Mouse (Mus musculus) kidney, adult 2 months (tissue): ENCODE data around the gene Enpp1. TPM values are rescaled to one million over a fixed set of nuclear protein-coding genes. Genes with fewer than 3 reads are reported as not detected.

ENCODE experiments used
- DNase-seq: peaks from one replicate; pipeline ENCODE4 v3.0.0; 2021
- H3K27ac ChIP-seq: fragments of 200-500 bp; 2 replicates; pipeline ENCODE4 v1.5.1; 2012; ENCODE audit warnings: low read depth, low read length, control low read depth, inconsistent platforms; ENCODE audit not compliant: insufficient read depth
- H3K27me3 ChIP-seq: fragments of 200-500 bp; replicated peaks from 2 replicates; pipeline ENCODE4 v1.6.1; 2012; ENCODE audit warnings: mild to moderate bottlenecking, moderate library complexity, low read length, inconsistent platforms; ENCODE audit not compliant: control insufficient read depth, insufficient read depth
- H3K36me3 ChIP-seq: fragments of 200-500 bp; 2 replicates; pipeline ENCODE4 v1.6.1; 2012; ENCODE audit warnings: mild to moderate bottlenecking, moderate library complexity, low read length, inconsistent platforms; ENCODE audit not compliant: control insufficient read depth, insufficient read depth
- H3K4me1 ChIP-seq: fragments of 200-500 bp; 2 replicates; pipeline ENCODE4 v1.6.1; 2011; ENCODE audit warnings: low read length; ENCODE audit not compliant: control insufficient read depth, insufficient read depth
- H3K4me3 ChIP-seq: fragments of 200-500 bp; 2 replicates; pipeline ENCODE4 v1.5.1; 2011; ENCODE audit warnings: mild to moderate bottlenecking, low read depth, low read length, control low read depth; ENCODE audit not compliant: insufficient read depth
- CTCF ChIP-seq: fragments of 200-500 bp; conservative IDR thresholded peaks from 2 replicates; pipeline ENCODE4 v1.5.1; 2011; ENCODE audit warnings: low read depth, mild to moderate bottlenecking, control low read depth, low read length, moderate library complexity, mixed read lengths; ENCODE audit not compliant: insufficient read depth, insufficient read length
- POLR2A ChIP-seq: fragments of 200-500 bp; IDR thresholded peaks from one replicate; pipeline ENCODE4 v1.6.1; 2011; ENCODE audit warnings: low read depth, low read length, control low read depth
- WGBS: fragments of 180-500 bp; shearing (Covaris S2); methylation state at CpG from one replicate; pipeline ENCODE4 v1.1.7; 2018; 5-methylcytosine and 5-hydroxymethylcytosine counted together
- polyA plus RNA-seq: library from polyadenylated mRNA; depleted of rRNA; stranded (reverse); fragments of >200 nt; gene quantifications from 2 replicates; pipeline ENCODE4 v1.2.3, GENCODE M21; 2012

Enpp1 gene
- polyA plus RNA-seq, 1 experiment, result 8.5 TPM

DNA sequence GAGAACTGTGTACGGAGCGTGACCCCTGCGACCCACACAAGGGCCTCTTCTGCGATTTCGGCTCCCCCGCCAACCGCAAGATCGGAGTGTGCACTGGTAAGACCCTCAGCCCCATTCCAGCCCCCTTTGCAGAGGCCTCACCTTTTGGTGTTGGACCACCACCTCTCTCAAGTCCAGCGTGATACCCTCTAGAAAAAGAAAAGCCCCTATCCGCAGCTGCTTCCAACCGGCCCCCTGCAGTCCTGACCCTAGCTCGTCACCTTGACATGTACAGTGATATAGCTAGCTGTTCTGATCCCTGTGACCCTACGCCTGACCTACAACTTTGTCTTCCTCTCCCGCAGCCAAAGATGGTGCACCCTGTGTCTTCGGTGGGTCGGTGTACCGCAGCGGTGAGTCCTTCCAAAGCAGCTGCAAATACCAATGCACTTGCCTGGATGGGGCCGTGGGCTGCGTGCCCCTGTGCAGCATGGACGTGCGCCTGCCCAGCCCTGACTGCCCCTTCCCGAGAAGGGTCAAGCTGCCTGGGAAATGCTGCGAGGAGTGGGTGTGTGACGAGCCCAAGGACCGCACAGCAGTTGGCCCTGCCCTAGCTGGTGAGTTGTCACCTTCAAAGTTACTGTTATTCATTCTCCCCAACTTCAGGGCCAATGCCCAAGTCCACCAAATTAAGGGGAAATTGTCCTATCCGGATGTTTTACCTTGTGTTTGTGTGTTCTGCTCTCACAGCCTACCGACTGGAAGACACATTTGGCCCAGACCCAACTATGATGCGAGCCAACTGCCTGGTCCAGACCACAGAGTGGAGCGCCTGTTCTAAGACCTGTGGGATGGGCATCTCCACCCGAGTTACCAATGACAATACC, 115.7 kb downstream of the Enpp1 start:
- peak; percentile 36 for TF ChIP-seq POLR2A
- TF ChIP-seq CTCF, result no peak
- Histone ChIP-seq H3K4me1 (peaks cover 7% of the 10 kb centered on the region), H3K36me3 (no peaks in the 10 kb centered on the region; the same call in 1 of the 2 replicates), H3K4me3 (peak overlapping the region; percentile 65), H3K27ac (peak overlapping the region; percentile 90), H3K27me3 (no peaks in the 10 kb centered on the region)
- 21% methylated on average over 31 of the region's 31 CpGs for WGBS
- DNase-seq, result peak; percentile 66

DNA sequence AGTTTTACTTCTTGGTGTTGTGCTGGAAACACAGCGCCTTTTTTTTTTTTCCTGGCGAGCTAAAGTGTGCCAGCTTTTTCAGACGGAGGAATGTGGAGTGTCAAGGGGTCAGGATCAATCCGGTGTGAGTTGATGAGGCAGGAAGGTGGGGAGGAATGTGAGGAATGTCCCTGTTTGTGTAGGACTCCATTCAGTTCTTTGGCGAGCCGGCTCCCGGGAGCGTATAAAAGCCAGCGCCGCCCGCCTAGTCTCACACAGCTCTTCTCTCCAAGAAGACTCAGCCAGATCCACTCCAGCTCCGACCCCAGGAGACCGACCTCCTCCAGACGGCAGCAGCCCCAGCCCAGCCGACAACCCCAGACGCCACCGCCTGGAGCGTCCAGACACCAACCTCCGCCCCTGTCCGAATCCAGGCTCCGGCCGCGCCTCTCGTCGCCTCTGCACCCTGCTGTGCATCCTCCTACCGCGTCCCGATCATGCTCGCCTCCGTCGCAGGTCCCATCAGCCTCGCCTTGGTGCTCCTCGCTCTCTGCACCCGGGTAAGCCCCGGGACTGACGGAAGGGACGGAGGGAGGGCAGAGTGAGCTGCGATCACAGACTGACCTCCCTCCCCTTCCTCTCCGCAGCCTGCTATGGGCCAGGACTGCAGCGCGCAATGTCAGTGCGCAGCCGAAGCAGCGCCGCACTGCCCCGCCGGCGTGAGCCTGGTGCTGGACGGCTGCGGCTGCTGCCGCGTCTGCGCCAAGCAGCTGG, 116.5 kb downstream of the Enpp1 start, which contains the start of gene Ccn2:
TSS of gene Ccn2 (plus strand) at position 193 of the 753 bp plus-strand sequence.
- peak; percentile 94 for DNase-seq
- Histone ChIP-seq H3K27ac (peak within 1 kb of the TSS; percentile 90), H3K27me3 (no peaks in the 10 kb centered on the region), H3K4me3 (peak within 1 kb of the TSS; percentile 65), H3K4me1 (peaks cover 7% of the 10 kb centered on the region), H3K36me3 (no peaks in the 10 kb centered on the region; the same call in 1 of the 2 replicates)
- WGBS, result under 1% methylated on average over 53 of the region's 53 CpGs
- TF ChIP-seq POLR2A (peak; percentile 92), CTCF (no peak)

DNA sequence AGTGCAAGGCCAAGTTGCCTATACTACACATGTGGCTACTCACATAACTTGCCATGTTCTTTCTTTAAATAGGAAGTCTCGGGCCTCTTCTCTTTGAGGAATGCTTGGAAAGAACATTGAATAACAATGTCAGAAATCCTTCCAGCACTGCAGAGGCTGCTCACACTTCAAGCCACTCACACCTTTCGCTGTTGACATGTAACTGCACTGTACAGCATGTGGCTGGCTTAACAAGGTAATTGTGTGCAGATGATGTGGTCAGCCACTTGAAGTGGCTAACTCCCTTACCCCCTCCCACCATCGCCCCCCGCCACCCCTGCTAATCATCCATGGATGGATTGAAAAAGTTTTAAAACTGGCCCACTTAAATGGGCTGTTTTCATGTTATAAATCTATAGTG, 118.4 kb downstream of the Enpp1 start:
- Histone ChIP-seq H3K4me3 (no peak overlapping the region), H3K36me3 (no peaks in the 10 kb centered on the region; the same call in 1 of the 2 replicates), H3K27ac (no peak overlapping the region), H3K4me1 (peaks cover 7% of the 10 kb centered on the region), H3K27me3 (no peaks in the 10 kb centered on the region)
- DNase-seq, result no peak
- TF ChIP-seq POLR2A (no peak), CTCF (no peak)
- WGBS, result 79% methylated on average over 4 of the region's 4 CpGs

DNA sequence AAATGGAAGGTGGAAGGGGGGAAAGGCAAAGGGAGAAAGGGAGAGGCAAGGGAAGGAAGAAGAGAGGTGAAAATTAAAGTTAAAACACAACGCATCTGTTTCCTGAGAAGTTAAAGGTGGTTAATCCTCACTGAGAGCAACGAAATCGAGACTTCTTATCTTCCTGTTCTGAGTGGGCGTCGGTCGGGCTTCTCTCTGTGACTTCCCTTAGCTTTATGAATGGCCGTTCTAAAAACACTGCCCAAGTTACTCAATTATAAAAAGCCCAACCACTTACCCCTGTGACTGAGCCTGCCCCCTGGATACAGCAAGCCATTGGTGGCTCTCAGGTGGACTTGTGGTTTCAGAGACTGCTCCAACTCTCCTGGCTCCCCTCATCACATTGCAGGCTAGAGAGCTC, 119.0 kb downstream of the Enpp1 start:
- DNase-seq, result no peak
- no peak overlapping the region for H3K4me3 ChIP-seq
- H3K36me3 ChIP-seq, result no peaks in the 10 kb centered on the region; the same call in 1 of the 2 replicates
- H3K27ac ChIP-seq, result no peak overlapping the region
- no peaks in the 10 kb centered on the region for H3K27me3 ChIP-seq
- WGBS, result 26% methylated on average over 7 of the region's 7 CpGs
- H3K4me1 ChIP-seq, result peaks cover 7% of the 10 kb centered on the region
- TF ChIP-seq CTCF, result no peak

DNA sequence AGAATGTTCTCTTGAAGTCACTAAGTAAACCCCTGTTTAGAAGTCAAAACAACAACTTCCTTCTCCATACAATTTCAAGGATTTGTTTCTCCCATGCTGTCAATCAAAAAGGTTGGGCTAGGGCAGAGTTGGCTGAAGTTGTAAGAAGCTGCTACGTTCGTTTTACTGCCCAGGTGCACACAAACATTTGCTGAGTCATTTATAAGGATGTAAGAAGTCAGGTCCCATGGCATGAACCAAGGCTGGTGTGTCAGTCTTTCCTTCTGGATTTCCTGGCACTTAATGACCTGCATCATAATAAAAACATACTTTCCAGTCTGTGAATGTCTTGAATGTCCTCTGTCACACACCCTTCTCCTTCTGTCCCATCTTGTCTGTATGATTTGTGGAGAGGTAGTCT, 119.6 kb downstream of the Enpp1 start:
- no peak for DNase-seq
- no peaks in the 10 kb centered on the region; the same call in 1 of the 2 replicates for H3K36me3 ChIP-seq
- H3K27me3 ChIP-seq, result no peaks in the 10 kb centered on the region
- H3K27ac ChIP-seq, result peak overlapping the region; percentile 67
- peaks cover 7% of the 10 kb centered on the region for H3K4me1 ChIP-seq
- 20% methylated on average over 2 of the region's 2 CpGs for WGBS
- no peak overlapping the region for H3K4me3 ChIP-seq
- no peak for TF ChIP-seq CTCF
- no peak for TF ChIP-seq POLR2A

DNA sequence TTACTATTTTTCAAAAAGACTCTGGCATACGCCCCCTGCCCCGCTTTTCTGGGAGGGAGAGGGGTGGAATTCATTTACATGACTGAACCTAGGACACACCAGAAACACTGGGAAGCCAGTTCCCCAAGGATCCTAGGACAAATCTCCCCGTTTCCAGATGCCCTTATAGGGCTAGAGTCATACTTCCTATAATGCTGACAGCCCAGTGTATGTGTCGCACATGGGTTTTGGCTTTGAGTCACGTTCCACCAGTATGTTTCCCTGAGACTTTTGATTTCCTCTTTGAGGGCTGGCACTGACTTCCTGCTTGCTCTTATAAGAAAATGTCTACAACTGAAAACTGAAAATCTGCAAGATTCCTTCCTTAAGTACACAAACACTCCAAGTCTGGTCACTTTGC, 120.2 kb downstream of the Enpp1 start:
- H3K27me3 ChIP-seq, result no peaks in the 10 kb centered on the region
- peak; percentile 24 for DNase-seq
- H3K36me3 ChIP-seq, result no peaks in the 10 kb centered on the region
- TF ChIP-seq CTCF (no peak), POLR2A (no peak)
- H3K4me1 ChIP-seq, result peaks cover 7% of the 10 kb centered on the region
- no peak overlapping the region for H3K4me3 ChIP-seq
- 64% methylated on average over 5 of the region's 5 CpGs for WGBS
- peak overlapping the region; percentile 67 for H3K27ac ChIP-seq

DNA sequence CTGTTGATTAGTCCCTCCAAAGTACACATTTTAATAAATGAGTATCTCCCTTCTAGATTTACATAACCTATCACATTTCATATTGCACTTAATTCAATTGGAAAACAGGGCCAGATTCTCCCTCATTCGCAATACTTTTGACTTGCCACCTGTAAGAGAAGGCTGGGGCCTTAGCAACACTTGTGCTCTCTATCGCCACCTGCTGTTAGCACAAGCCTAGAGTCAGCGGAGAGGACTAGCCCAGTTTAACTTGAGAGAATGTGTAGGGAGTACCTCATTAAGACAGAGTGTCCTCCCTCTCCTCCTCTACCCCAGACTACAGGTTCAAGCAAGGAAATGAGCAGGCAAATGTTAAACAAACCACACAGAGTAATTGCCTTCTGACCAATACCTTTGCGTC, 120.8 kb downstream of the Enpp1 start:
- DNase-seq, result peak; percentile 86
- Histone ChIP-seq H3K27ac (no peak overlapping the region), H3K4me1 (peaks cover 7% of the 10 kb centered on the region), H3K4me3 (no peak overlapping the region), H3K27me3 (no peaks in the 10 kb centered on the region), H3K36me3 (no peaks in the 10 kb centered on the region)
- WGBS, result 26% methylated on average over 4 of the region's 4 CpGs
- TF ChIP-seq POLR2A (no peak), CTCF (peak; percentile 99; the same call in 1 of the 2 replicates)
